Mouse (Mus musculus): ENCODE data around the gene Mindy4. TPM values are rescaled to one million over a fixed set of nuclear protein-coding genes. Genes with fewer than 3 reads are reported as not detected.
"Not testable (repeated sequence)": the region's sequence is repeated elsewhere in the genome, so short reads cannot be mapped to it uniquely, and the experiment has no call there.

Mindy4 gene
- polyA plus RNA-seq, 1 experiment from 2014 or later, result 9.2 TPM

- no peak overlapping the region for H3K27ac ChIP-seq (ENCODE audit: low read depth, low read length)
- WGBS (ENCODE audit: insufficient replicate concordance), result 56% methylated on average over 3 of the region's 3 CpGs
- no peaks in the 10 kb centered on the region for H3K27me3 ChIP-seq (ENCODE audit: control insufficient read depth, insufficient read depth, low read length)
- H3K9me3 ChIP-seq (replicated peaks; ENCODE audit: control insufficient read depth, low read length), result no peaks in the 10 kb centered on the region
- no peaks in the 10 kb centered on the region for H3K4me1 ChIP-seq (ENCODE audit: control insufficient read depth, insufficient read depth, low read length)
- no peak for ATAC-seq (replicated peaks; ENCODE audit: insufficient number of reproducible peaks, low FRiP score, low TSS enrichment)
- no peak overlapping the region for H3K9ac ChIP-seq (ENCODE audit: low read depth, low read length)
- H3K36me3 ChIP-seq (ENCODE audit: control insufficient read depth, insufficient read depth, low read length), result no peaks in the 10 kb centered on the region
- H3K4me2 ChIP-seq, result no peak overlapping the region
- H3K4me3 ChIP-seq (ENCODE audit: low read depth, low read length), result no peak overlapping the region
Measured at GRCm38 (mm10) chr6:55173941-55174349, 29.2 kb upstream of the Mindy4 start.

GRCm38 (mm10) chr6:55174741-55175181, 28.4 kb upstream of the Mindy4 start, which contains the start of gene Inmt:
Gene Inmt (minus strand): TSS chr6:55175043.
- Histone ChIP-seq H3K4me3 (ENCODE audit: low read depth, low read length) (no peak within 1 kb of the TSS), H3K9ac (ENCODE audit: low read depth, low read length) (no peak within 1 kb of the TSS), H3K27ac (ENCODE audit: low read depth, low read length) (no peak within 1 kb of the TSS), H3K4me1 (ENCODE audit: control insufficient read depth, insufficient read depth, low read length) (no peaks in the 10 kb centered on the region), H3K36me3 (ENCODE audit: control insufficient read depth, insufficient read depth, low read length) (no peaks in the 10 kb centered on the region), H3K4me2 (no peak within 1 kb of the TSS), H3K9me3 (replicated peaks; ENCODE audit: control insufficient read depth, low read length) (no peaks in the 10 kb centered on the region), H3K27me3 (ENCODE audit: control insufficient read depth, insufficient read depth, low read length) (no peaks in the 10 kb centered on the region)
- no peak for ATAC-seq (replicated peaks; ENCODE audit: insufficient number of reproducible peaks, low FRiP score, low TSS enrichment)
- WGBS (ENCODE audit: insufficient replicate concordance), result 67% methylated on average over 1 of the region's 1 CpGs

- Histone ChIP-seq H3K9me3 (replicated peaks; ENCODE audit: control insufficient read depth, low read length) (no peaks in the 10 kb centered on the region), H3K27me3 (ENCODE audit: control insufficient read depth, insufficient read depth, low read length) (no peaks in the 10 kb centered on the region), H3K9ac (ENCODE audit: low read depth, low read length) (no peak overlapping the region), H3K4me3 (ENCODE audit: low read depth, low read length) (no peak overlapping the region), H3K4me2 (no peak overlapping the region), H3K27ac (ENCODE audit: low read depth, low read length) (no peak overlapping the region), H3K4me1 (ENCODE audit: control insufficient read depth, insufficient read depth, low read length) (no peaks in the 10 kb centered on the region), H3K36me3 (ENCODE audit: control insufficient read depth, insufficient read depth, low read length) (no peaks in the 10 kb centered on the region)
- 25% methylated on average over 2 of the region's 2 CpGs for WGBS (ENCODE audit: insufficient replicate concordance)
- ATAC-seq (replicated peaks; ENCODE audit: insufficient number of reproducible peaks, low FRiP score, low TSS enrichment), result no peak
Measured at GRCm38 (mm10) chr6:55175456-55175855, 27.7 kb upstream of the Mindy4 start.

- Histone ChIP-seq H3K27me3 (ENCODE audit: control insufficient read depth, insufficient read depth, low read length) (no peaks in the 10 kb centered on the region), H3K36me3 (ENCODE audit: control insufficient read depth, insufficient read depth, low read length) (no peaks in the 10 kb centered on the region), H3K9ac (ENCODE audit: low read depth, low read length) (no peak overlapping the region), H3K4me1 (ENCODE audit: control insufficient read depth, insufficient read depth, low read length) (no peaks in the 10 kb centered on the region), H3K9me3 (replicated peaks; ENCODE audit: control insufficient read depth, low read length) (no peaks in the 10 kb centered on the region), H3K27ac (ENCODE audit: low read depth, low read length) (no peak overlapping the region), H3K4me3 (ENCODE audit: low read depth, low read length) (no peak overlapping the region), H3K4me2 (no peak overlapping the region)
- no peak for ATAC-seq (replicated peaks; ENCODE audit: insufficient number of reproducible peaks, low FRiP score, low TSS enrichment)
- WGBS (ENCODE audit: insufficient replicate concordance), result 46% methylated on average over 5 of the region's 5 CpGs
Measured at GRCm38 (mm10) chr6:55175892-55176291, 27.3 kb upstream of the Mindy4 start.

GRCm38 (mm10) chr6:55177060-55177732, 26.0 kb upstream of the Mindy4 start:
- ATAC-seq (replicated peaks; ENCODE audit: insufficient number of reproducible peaks, low FRiP score, low TSS enrichment), result no peak
- Histone ChIP-seq H3K4me2 (no peak overlapping the region), H3K27me3 (ENCODE audit: control insufficient read depth, insufficient read depth, low read length) (no peaks in the 10 kb centered on the region), H3K9ac (ENCODE audit: low read depth, low read length) (no peak overlapping the region), H3K4me3 (ENCODE audit: low read depth, low read length) (no peak overlapping the region), H3K9me3 (replicated peaks; ENCODE audit: control insufficient read depth, low read length) (no peaks in the 10 kb centered on the region), H3K27ac (ENCODE audit: low read depth, low read length) (no peak overlapping the region), H3K36me3 (ENCODE audit: control insufficient read depth, insufficient read depth, low read length) (no peaks in the 10 kb centered on the region), H3K4me1 (ENCODE audit: control insufficient read depth, insufficient read depth, low read length) (no peaks in the 10 kb centered on the region)
- WGBS (ENCODE audit: insufficient replicate concordance), result 46% methylated on average over 12 of the region's 12 CpGs

GRCm38 (mm10) chr6:55179560-55179959, 23.6 kb upstream of the Mindy4 start:
- H3K4me2 ChIP-seq, result no peak overlapping the region
- no peaks in the 10 kb centered on the region; the same call in 1 of the 2 replicates for H3K9me3 ChIP-seq (replicated peaks; ENCODE audit: control insufficient read depth, low read length)
- H3K4me3 ChIP-seq (ENCODE audit: low read depth, low read length), result no peak overlapping the region
- H3K9ac ChIP-seq (ENCODE audit: low read depth, low read length), result no peak overlapping the region
- H3K27me3 ChIP-seq (ENCODE audit: control insufficient read depth, insufficient read depth, low read length), result no peaks in the 10 kb centered on the region
- whole genome bisulfite sequencing (ENCODE audit: insufficient replicate concordance), result 77% methylated on average over 7 of the region's 7 CpGs
- H3K27ac ChIP-seq (ENCODE audit: low read depth, low read length), result no peak overlapping the region
- no peaks in the 10 kb centered on the region for H3K4me1 ChIP-seq (ENCODE audit: control insufficient read depth, insufficient read depth, low read length)
- no peaks in the 10 kb centered on the region for H3K36me3 ChIP-seq (ENCODE audit: control insufficient read depth, insufficient read depth, low read length)
- ATAC-seq (replicated peaks; ENCODE audit: insufficient number of reproducible peaks, low FRiP score, low TSS enrichment), result no peak

GRCm38 (mm10) chr6:55182655-55183430, 20.3 kb upstream of the Mindy4 start:
- Histone ChIP-seq H3K36me3 (ENCODE audit: control insufficient read depth, insufficient read depth, low read length) (no peaks in the 10 kb centered on the region), H3K9me3 (replicated peaks; ENCODE audit: control insufficient read depth, low read length) (no peaks in the 10 kb centered on the region; the same call in 1 of the 2 replicates), H3K4me1 (ENCODE audit: control insufficient read depth, insufficient read depth, low read length) (no peaks in the 10 kb centered on the region), H3K4me3 (ENCODE audit: low read depth, low read length) (no peak overlapping the region), H3K27ac (ENCODE audit: low read depth, low read length) (no peak overlapping the region), H3K4me2 (no peak overlapping the region), H3K27me3 (ENCODE audit: control insufficient read depth, insufficient read depth, low read length) (no peaks in the 10 kb centered on the region), H3K9ac (ENCODE audit: low read depth, low read length) (no peak overlapping the region)
- ATAC-seq (replicated peaks; ENCODE audit: insufficient number of reproducible peaks, low FRiP score, low TSS enrichment), result no peak
- WGBS (ENCODE audit: insufficient replicate concordance), result 70% methylated on average over 1 of the region's 1 CpGs

GRCm38 (mm10) chr6:55187827-55188226, 15.4 kb upstream of the Mindy4 start:
- WGBS (ENCODE audit: insufficient replicate concordance), result 94% methylated on average over 17 of the region's 17 CpGs
- ATAC-seq (replicated peaks; ENCODE audit: insufficient number of reproducible peaks, low FRiP score, low TSS enrichment); H3K27ac ChIP-seq (ENCODE audit: low read depth, low read length); H3K9ac ChIP-seq (ENCODE audit: low read depth, low read length); H3K36me3 ChIP-seq (ENCODE audit: control insufficient read depth, insufficient read depth, low read length); H3K4me2 ChIP-seq; H3K9me3 ChIP-seq (replicated peaks; ENCODE audit: control insufficient read depth, low read length); H3K27me3 ChIP-seq (ENCODE audit: control insufficient read depth, insufficient read depth, low read length); H3K4me3 ChIP-seq (ENCODE audit: low read depth, low read length); H3K4me1 ChIP-seq (ENCODE audit: control insufficient read depth, insufficient read depth, low read length): not testable (repeated sequence)

All from heart, embryonic 11.5 days (tissue).